Mouse (Mus musculus) kidney, adult 10 weeks (tissue): ENCODE measurements around the gene Ptpn9. TPM values are rescaled to one million over a fixed set of nuclear protein-coding genes. Genes with fewer than 3 reads are reported as not detected.

Source experiments
- polyA plus RNA-seq: library from polyadenylated mRNA; stranded (reverse); fragments of 350-450 nt; fragmentation: Illumina TruSeq; extraction: RNeasy Lipid Tissue Mini Kit (QIAGEN cat#74804); gene quantifications from one replicate; pipeline ENCODE4 v1.2.3, GENCODE M21; 2014; ENCODE audit warnings: low read depth, low replicate concordance

Ptpn9 gene
- 39.8 TPM for polyA plus RNA-seq

GRCm38 (mm10) chr9:56994286-56995197, at the start of gene Ptpn9:
Gene Ptpn9 (plus strand): TSS chr9:56994923.

GRCm38 (mm10) chr9:56950414-56951400, 44.0 kb upstream of the Ptpn9 start, which contains the start of gene Snupn:
Gene Snupn (plus strand): TSS chr9:56950878.

GRCm38 (mm10) chr9:57071801-57072351, 77.2 kb downstream of the Ptpn9 start, which contains the start of gene Sin3a:
Gene Sin3a (plus strand): TSS chr9:57072040.

Other genes with a start within 250 kb of the Ptpn9 start
- not detected for gene Lingo1, start 198.5 kb upstream of the Ptpn9 start, polyA plus RNA-seq
- not detected for gene Odf3l1, start 130.2 kb upstream of the Ptpn9 start, polyA plus RNA-seq
- gene Cspg4, start 129.9 kb upstream of the Ptpn9 start, polyA plus RNA-seq = 0.36 TPM
- 2.1 TPM for gene Snx33, start 66.6 kb upstream of the Ptpn9 start, polyA plus RNA-seq
- gene Imp3, start 57.4 kb upstream of the Ptpn9 start, polyA plus RNA-seq = 46.4 TPM
- gene Snupn, start 44.0 kb upstream of the Ptpn9 start, polyA plus RNA-seq = 15.0 TPM
- gene Sin3a, start 77.1 kb downstream of the Ptpn9 start, polyA plus RNA-seq = 20.5 TPM
- gene Man2c1, start 135.8 kb downstream of the Ptpn9 start, polyA plus RNA-seq = 8.0 TPM
- 0.53 TPM for gene Neil1, start 153.4 kb downstream of the Ptpn9 start, polyA plus RNA-seq
- 5.5 TPM for gene Commd4, start 163.4 kb downstream of the Ptpn9 start, polyA plus RNA-seq
- gene Trcg1, start 241.6 kb downstream of the Ptpn9 start, polyA plus RNA-seq = not detected